Mouse (Mus musculus) large intestine, adult 2 months (tissue): ENCODE measurements at regions not wholly inside any gene's neighbourhood (a gene's known extent, or its start where the extent isn't known, plus 50 kb on each side); places are given as distances from the start of the nearest gene placed in this dataset.
A peak's percentile ranks its signal among the peaks of the same experiment; 100 is the strongest.

Source experiments
- DNase-seq: peaks from one replicate; pipeline ENCODE4 v3.0.0-alpha.2; 2012; ENCODE audit warnings: low read depth, low spot score
- WGBS: fragments of 180-500 bp; shearing (Covaris S2); methylation state at CpG from one replicate; pipeline ENCODE4 v1.1.7; 2018; 5-methylcytosine and 5-hydroxymethylcytosine counted together

- no peak for DNase-seq
- 79% methylated on average over 7 of the region's 7 CpGs for WGBS
Observed at GRCm38 (mm10) chr16:77402711-77403280, 199.1 kb downstream of the Gm11146 start.

GRCm38 (mm10) chr16:77401185-77401943 is 200.5 kb downstream of the Gm11146 start:
- 71% methylated on average over 4 of the region's 4 CpGs for WGBS
- no peak for DNase-seq

GRCm38 (mm10) chr16:77400276-77400891 is 201.5 kb downstream of the Gm11146 start:
- no peak for DNase-seq
- 11% methylated on average over 13 of the region's 13 CpGs for WGBS

- 17% methylated on average over 10 of the region's 10 CpGs for WGBS
- DNase-seq = no peak
Observed at GRCm38 (mm10) chr16:77399846-77400275, 202.0 kb downstream of the Gm11146 start.

GRCm38 (mm10) chr16:77394054-77394716 is 207.7 kb downstream of the Gm11146 start:
- 33% methylated on average over 3 of the region's 3 CpGs for WGBS
- DNase-seq = no peak

- DNase-seq = no peak
- 61% methylated on average over 5 of the region's 5 CpGs for WGBS
Observed at GRCm38 (mm10) chr16:77393470-77393869, 208.4 kb downstream of the Gm11146 start.

GRCm38 (mm10) chr16:77392205-77392604 is 209.7 kb downstream of the Gm11146 start:
- WGBS = 65% methylated on average over 4 of the region's 4 CpGs
- DNase-seq = no peak

- no peak for DNase-seq
- WGBS = 72% methylated on average over 6 of the region's 6 CpGs
Observed at GRCm38 (mm10) chr16:77384021-77384729, 217.7 kb downstream of the Gm11146 start.

GRCm38 (mm10) chr16:77382790-77383189 is 219.1 kb downstream of the Gm11146 start:
- WGBS = 94% methylated on average over 2 of the region's 2 CpGs
- DNase-seq = no peak

- DNase-seq = no peak
- WGBS = 65% methylated on average over 3 of the region's 3 CpGs
Observed at GRCm38 (mm10) chr16:77372768-77373167, 229.1 kb downstream of the Gm11146 start.

- WGBS = 91% methylated on average over 2 of the region's 2 CpGs
- no peak for DNase-seq
Observed at GRCm38 (mm10) chr16:77369810-77370209, 232.1 kb downstream of the Gm11146 start.

GRCm38 (mm10) chr16:77365254-77365653 is 236.6 kb downstream of the Gm11146 start:
- 66% methylated on average over 2 of the region's 2 CpGs for WGBS
- DNase-seq = no peak

- WGBS = 87% methylated on average over 3 of the region's 3 CpGs
- DNase-seq = no peak
Observed at GRCm38 (mm10) chr16:77364439-77364838, 237.5 kb downstream of the Gm11146 start.

- no peak for DNase-seq
- WGBS = 93% methylated on average over 5 of the region's 5 CpGs
Observed at GRCm38 (mm10) chr16:77359190-77359589, 242.7 kb downstream of the Gm11146 start.

GRCm38 (mm10) chr16:77355260-77355659 is 246.6 kb downstream of the Gm11146 start:
- no peak for DNase-seq
- WGBS = 95% methylated on average over 5 of the region's 5 CpGs

- no peak for DNase-seq
- 44% methylated on average over 3 of the region's 3 CpGs for WGBS
Observed at GRCm38 (mm10) chr16:77354201-77354712, 247.6 kb downstream of the Gm11146 start.

GRCm38 (mm10) chr16:77346128-77346527 is 255.8 kb downstream of the Gm11146 start:
- WGBS = 77% methylated on average over 7 of the region's 7 CpGs
- no peak for DNase-seq

GRCm38 (mm10) chr16:77332285-77332684 is 269.6 kb downstream of the Gm11146 start:
- 89% methylated on average over 6 of the region's 6 CpGs for WGBS
- DNase-seq = no peak

- DNase-seq = peak; percentile 38
- WGBS = 21% methylated on average over 8 of the region's 8 CpGs
Observed at GRCm38 (mm10) chr16:77330996-77331395, 270.9 kb downstream of the Gm11146 start.
